Mouse (Mus musculus) midbrain, embryonic 14.5 days (tissue): ENCODE results near the gene Tmco4. TPM values are rescaled to one million over a fixed set of nuclear protein-coding genes. Genes with fewer than 3 reads are reported as not detected.

Experiments
- ATAC-seq: fragments of 200-750 bp; cut with Nextera tagmentation; 2 replicates; pipeline ENCODE4 v1.8.0; 2017; ENCODE audit warnings: moderate number of reproducible peaks, moderate library complexity; ENCODE audit not compliant: low FRiP score, low TSS enrichment
- DNase-seq: peaks from one replicate; pipeline ENCODE4 v3.0.0-alpha.2; 2015
- H3K27ac ChIP-seq: fragments of 300-500 bp; sonication (generic); replicated peaks from 2 replicates; pipeline ENCODE4 v1.5.1; 2014; ENCODE audit warnings: mild to moderate bottlenecking, low read depth, low read length, moderate library complexity
- H3K27me3 ChIP-seq: fragments of 300-500 bp; sonication (generic); 2 replicates; pipeline ENCODE4 v1.6.1; 2014; ENCODE audit warnings: low read length, control low read depth, mixed read lengths; ENCODE audit not compliant: control insufficient read depth, insufficient read depth
- H3K36me3 ChIP-seq: fragments of 300-500 bp; sonication (generic); 2 replicates; pipeline ENCODE4 v1.6.1; 2014; ENCODE audit warnings: low read length, control low read depth; ENCODE audit not compliant: control insufficient read depth, insufficient read depth
- H3K4me1 ChIP-seq: fragments of 300-500 bp; sonication (generic); 2 replicates; pipeline ENCODE4 v1.6.1; 2014; ENCODE audit warnings: mild to moderate bottlenecking, antibody characterized with exemption, low read length, control low read depth; ENCODE audit not compliant: control insufficient read depth, insufficient read depth
- H3K4me2 ChIP-seq: fragments of 300-500 bp; sonication (generic); 2 replicates; pipeline ENCODE4 v1.6.1; 2014; ENCODE audit warnings: mild to moderate bottlenecking, low read length, moderate library complexity
- H3K4me3 ChIP-seq: fragments of 300-500 bp; sonication (generic); replicated peaks from 2 replicates; pipeline ENCODE4 v1.5.1; 2014; ENCODE audit warnings: low read depth, low read length
- H3K9ac ChIP-seq: fragments of 300-500 bp; sonication (generic); replicated peaks from 2 replicates; pipeline ENCODE4 v1.6.1; 2014; ENCODE audit warnings: mild to moderate bottlenecking, low read length, moderate library complexity
- H3K9me3 ChIP-seq: fragments of 300-500 bp; sonication (generic); 2 replicates; pipeline ENCODE4 v1.6.1; 2016; ENCODE audit warnings: low read length, control low read depth, mixed read lengths; ENCODE audit not compliant: control insufficient read depth
- WGBS: fragments of 180-500 bp; shearing (Covaris S2); extraction: QIAGEN DNeasy Blood & Tissue Kit; methylation state at CpG from one replicate; pipeline ENCODE4 v1.1.7; 2014; 5-methylcytosine and 5-hydroxymethylcytosine counted together
- polyA plus RNA-seq: library from polyadenylated mRNA; unstranded; fragments of >200 nt; fragmentation: Nextera tagmentation; extraction: Ambion mirVana; gene quantifications from 2 replicates; pipeline ENCODE4 v1.2.1, GENCODE M21; 2014

Tmco4 gene
- polyA plus RNA-seq, 1 experiment from 2014 or later: 0.61 TPM

DNA sequence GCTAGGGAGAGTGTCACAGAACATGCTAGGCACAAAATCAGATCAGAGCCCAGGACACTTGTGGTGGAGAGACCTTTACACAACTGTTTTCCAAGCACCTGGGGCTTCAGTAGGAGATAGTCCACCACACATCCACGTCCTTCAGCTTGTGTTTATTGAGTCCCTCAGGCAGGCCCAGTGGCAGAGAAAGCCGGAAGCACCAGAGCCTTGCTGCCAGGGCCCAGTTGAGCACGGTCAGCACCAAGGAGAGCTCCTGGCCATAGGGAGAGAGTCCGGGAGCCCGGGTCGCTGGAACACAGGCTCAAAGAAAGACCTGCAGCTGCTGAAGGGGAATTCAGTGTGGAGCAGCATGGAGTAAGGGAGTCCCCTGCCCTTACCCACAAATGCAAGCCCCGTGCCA, 86.9 kb downstream of the Tmco4 start:
- H3K9me3 ChIP-seq: no peaks in the 10 kb centered on the region
- H3K36me3 ChIP-seq: no peaks in the 10 kb centered on the region
- no peak overlapping the region for H3K4me3 ChIP-seq
- H3K9ac ChIP-seq: no peak overlapping the region
- DNase-seq (peak; percentile 47), ATAC-seq (no peak)
- no peak overlapping the region for H3K4me2 ChIP-seq
- H3K27ac ChIP-seq: no peak overlapping the region
- 11% methylated on average over 7 of the region's 7 CpGs for whole genome bisulfite sequencing
- peaks cover 4% of the 10 kb centered on the region; the same call in 1 of the 2 replicates for H3K4me1 ChIP-seq
- H3K27me3 ChIP-seq: 0 out of 2 replicates have a peak, but pooled peaks cover 3% of the 10 kb centered on the region

DNA sequence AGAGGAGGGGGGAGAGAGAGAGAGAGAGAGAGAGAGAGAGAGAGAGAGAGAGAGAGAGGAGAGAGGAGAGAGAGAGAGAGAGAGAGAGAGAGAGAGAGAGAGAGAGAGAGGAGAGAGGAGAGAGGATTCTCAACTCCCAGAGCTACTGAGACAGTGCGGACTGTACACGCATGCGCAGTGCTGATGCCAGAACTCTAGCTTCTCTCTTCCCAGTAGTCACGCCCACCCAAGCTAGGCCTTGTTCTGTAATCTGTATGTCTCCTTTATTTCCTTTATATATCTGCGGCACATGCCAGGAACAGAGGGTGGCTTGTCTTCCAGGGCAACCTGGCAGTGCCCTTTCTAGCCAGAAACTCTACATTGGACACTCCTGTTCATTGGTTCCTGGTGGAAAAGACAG, 92.1 kb downstream of the Tmco4 start:
- no peaks in the 10 kb centered on the region for H3K36me3 ChIP-seq
- H3K4me1 ChIP-seq: no peaks in the 10 kb centered on the region
- H3K9ac ChIP-seq: no peak overlapping the region
- ATAC-seq (no peak), DNase-seq (no peak)
- H3K4me2 ChIP-seq: no peak overlapping the region
- 0 out of 2 replicates have a peak, but pooled peaks cover 3% of the 10 kb centered on the region for H3K27me3 ChIP-seq
- WGBS: 93% methylated on average over 5 of the region's 5 CpGs
- H3K27ac ChIP-seq: no peak overlapping the region
- H3K4me3 ChIP-seq: no peak overlapping the region
- H3K9me3 ChIP-seq: no peaks in the 10 kb centered on the region

DNA sequence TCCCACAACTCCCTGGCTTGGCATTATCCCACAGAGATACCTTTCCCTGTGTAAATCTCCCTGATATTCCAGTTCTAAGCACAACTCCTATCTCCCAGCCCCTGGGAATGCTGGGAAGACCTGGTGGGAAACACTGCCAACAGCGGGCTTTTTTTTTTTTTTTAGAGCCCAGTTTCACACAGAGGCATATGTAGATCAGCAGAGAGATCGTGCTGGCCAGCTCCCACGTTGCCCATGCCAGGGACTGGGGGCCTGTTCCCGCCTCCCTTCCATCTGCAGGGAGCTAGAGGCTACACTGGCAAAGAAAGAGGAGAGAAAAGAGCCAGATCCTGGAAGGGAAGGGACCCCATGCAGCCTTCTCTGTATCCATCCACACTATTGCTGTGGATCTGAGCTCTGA, 95.6 kb downstream of the Tmco4 start:
- Histone ChIP-seq H3K4me1 (no peaks in the 10 kb centered on the region), H3K4me2 (no peak overlapping the region), H3K4me3 (no peak overlapping the region), H3K9ac (no peak overlapping the region), H3K9me3 (no peaks in the 10 kb centered on the region), H3K36me3 (no peaks in the 10 kb centered on the region), H3K27me3 (peaks cover 13% of the 10 kb centered on the region; the same call in 1 of the 2 replicates), H3K27ac (no peak overlapping the region)
- WGBS: 42% methylated on average over 4 of the region's 4 CpGs
- ATAC-seq (no peak), DNase-seq (no peak)

DNA sequence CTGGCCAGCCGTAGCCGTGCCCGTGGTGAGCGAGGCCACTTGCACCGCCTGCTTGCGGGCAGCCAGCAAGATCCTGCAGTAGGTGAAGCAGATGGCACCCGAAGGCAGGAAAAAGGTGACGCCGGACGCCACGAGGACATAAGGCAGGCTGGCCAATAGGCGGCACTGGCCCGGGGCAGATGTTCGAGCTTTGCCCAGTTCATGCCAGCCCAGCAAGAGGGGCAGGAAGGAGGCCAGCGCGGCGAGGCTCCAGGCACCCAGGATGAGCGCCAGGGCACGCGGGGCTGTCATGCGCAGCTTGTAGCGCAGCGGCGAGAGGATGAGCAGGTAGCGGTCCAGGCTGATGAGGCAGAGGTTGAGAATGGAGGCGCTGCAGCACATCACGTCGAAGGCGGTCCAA, 101.4 kb downstream of the Tmco4 start:
- peak overlapping the region; percentile 47; the same call in 1 of the 2 replicates for H3K4me3 ChIP-seq
- no peaks in the 10 kb centered on the region for H3K36me3 ChIP-seq
- no peak for ATAC-seq
- DNase-seq: no peak
- H3K9ac ChIP-seq: no peak overlapping the region
- H3K4me1 ChIP-seq: no peaks in the 10 kb centered on the region
- 15% methylated on average over 29 of the region's 29 CpGs for WGBS
- H3K27me3 ChIP-seq: peaks cover 47% of the 10 kb centered on the region
- peak overlapping the region; percentile 68 for H3K4me2 ChIP-seq
- no peak overlapping the region for H3K27ac ChIP-seq
- no peaks in the 10 kb centered on the region for H3K9me3 ChIP-seq

- 1% methylated on average over 76 of the region's 77 CpGs for WGBS
- DNase-seq: peak; percentile 60
- no peaks in the 10 kb centered on the region for H3K4me1 ChIP-seq
- no peaks in the 10 kb centered on the region for H3K9me3 ChIP-seq
- peaks cover 47% of the 10 kb centered on the region for H3K27me3 ChIP-seq
- peak within 1 kb of the TSS; percentile 55 for H3K9ac ChIP-seq
- peak; percentile 37; the same call in 1 of the 2 replicates for ATAC-seq
- H3K27ac ChIP-seq: no peak within 1 kb of the TSS
- peak within 1 kb of the TSS; percentile 47 for H3K4me3 ChIP-seq
- H3K4me2 ChIP-seq: peak within 1 kb of the TSS; percentile 68
- no peaks in the 10 kb centered on the region for H3K36me3 ChIP-seq
Measured at GRCm38 (mm10) chr4:139075041-139075711, 102.5 kb downstream of the Tmco4 start, which contains the start of gene Htr6. Gene Htr6, minus strand, starts transcription at chr4:139075570.

DNA sequence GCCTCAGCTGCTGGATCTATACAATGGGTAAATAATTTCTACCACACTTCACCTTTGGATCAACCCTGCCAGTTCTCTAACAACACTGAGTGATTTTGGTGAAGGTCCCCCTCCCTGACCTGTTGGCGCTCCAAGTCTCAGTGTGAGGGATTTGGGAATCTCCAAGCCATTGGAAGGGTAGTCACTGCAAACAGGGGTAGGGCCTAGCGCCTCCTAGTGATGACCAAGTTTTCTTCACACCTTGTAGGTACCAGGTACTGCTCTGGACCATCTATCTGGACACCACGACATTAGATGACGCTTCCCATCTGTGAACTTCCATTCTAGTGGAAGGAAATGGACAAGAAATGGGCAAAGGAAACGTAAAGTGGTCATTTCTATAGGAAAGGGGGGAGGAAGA, 103.2 kb downstream of the Tmco4 start:
- DNase-seq: no peak
- Histone ChIP-seq H3K9ac (no peak overlapping the region), H3K27me3 (peaks cover 47% of the 10 kb centered on the region), H3K4me2 (peak overlapping the region; percentile 68), H3K36me3 (no peaks in the 10 kb centered on the region), H3K4me3 (peak overlapping the region; percentile 47), H3K4me1 (no peaks in the 10 kb centered on the region), H3K9me3 (no peaks in the 10 kb centered on the region), H3K27ac (no peak overlapping the region)
- no peak for ATAC-seq
- 14% methylated on average over 5 of the region's 5 CpGs for WGBS

- Histone ChIP-seq H3K36me3 (no peaks in the 10 kb centered on the region), H3K27me3 (peaks cover 36% of the 10 kb centered on the region), H3K4me2 (no peak overlapping the region), H3K9me3 (no peaks in the 10 kb centered on the region), H3K27ac (no peak overlapping the region), H3K4me3 (no peak overlapping the region), H3K4me1 (peaks cover 14% of the 10 kb centered on the region), H3K9ac (no peak overlapping the region)
- WGBS: 39% methylated on average over 2 of the region's 2 CpGs
- DNase-seq (peak; percentile 69), ATAC-seq (no peak)
Measured at GRCm38 (mm10) chr4:139078313-139078712, 105.6 kb downstream of the Tmco4 start.

GRCm38 (mm10) chr4:139078726-139079125, 106.0 kb downstream of the Tmco4 start:
- no peak overlapping the region for H3K4me2 ChIP-seq
- ATAC-seq (no peak), DNase-seq (peak; percentile 74)
- no peaks in the 10 kb centered on the region for H3K36me3 ChIP-seq
- no peak overlapping the region for H3K9ac ChIP-seq
- no peaks in the 10 kb centered on the region for H3K9me3 ChIP-seq
- H3K27me3 ChIP-seq: peaks cover 32% of the 10 kb centered on the region
- WGBS: 18% methylated on average over 4 of the region's 4 CpGs
- no peak overlapping the region for H3K27ac ChIP-seq
- H3K4me1 ChIP-seq: peaks cover 18% of the 10 kb centered on the region
- H3K4me3 ChIP-seq: no peak overlapping the region

DNA sequence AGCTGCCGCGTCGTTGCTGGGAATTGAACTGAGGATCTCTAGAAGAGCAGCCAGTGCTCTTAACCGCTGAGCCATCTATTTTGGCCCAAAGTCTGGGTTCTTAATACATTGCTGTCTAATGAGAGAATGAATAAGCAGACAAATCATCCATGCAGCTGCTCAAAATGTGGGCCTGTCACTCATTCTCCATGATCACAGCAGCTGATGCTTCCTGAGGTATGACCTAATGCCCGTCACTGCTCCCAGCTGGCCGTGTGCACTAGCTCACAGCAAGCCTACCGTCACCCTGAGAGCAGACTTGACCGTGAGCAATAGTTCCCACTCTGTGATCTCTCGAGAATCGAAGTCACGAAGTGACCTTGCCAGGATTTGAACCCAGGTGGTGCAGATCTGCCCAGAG, 106.8 kb downstream of the Tmco4 start:
- Histone ChIP-seq H3K9ac (no peak overlapping the region), H3K4me3 (no peak overlapping the region), H3K36me3 (no peaks in the 10 kb centered on the region), H3K27ac (no peak overlapping the region), H3K27me3 (peaks cover 25% of the 10 kb centered on the region), H3K4me1 (peaks cover 18% of the 10 kb centered on the region), H3K4me2 (no peak overlapping the region), H3K9me3 (no peaks in the 10 kb centered on the region)
- 74% methylated on average over 11 of the region's 11 CpGs for WGBS
- ATAC-seq (no peak), DNase-seq (no peak)
